31 mouse cellular contexts compared by ENCODE assay signal in genomic region chr5:105306159-105306581, GRCm38 (mm10). TPM values are rescaled to one million over a fixed set of nuclear protein-coding genes. Genes with fewer than 3 reads are reported as not detected.
DNase-seq lines count a peak whose midpoint lies in the region; ATAC-seq and TF ChIP-seq lines count a peak whose summit lies in the region.
"Had no signal": no experiment of that assay in that cellular context is flagged by ENCODE, and none has a peak within 500 bp of the region (broad histone marks: within the 10 kb centered on the region; RNA-seq: fewer than 3 reads in every experiment).

No protein-coding gene starts in this region.

- TF ChIP-seq CTCF in kidney, adult 2 months (conservative IDR thresholded peaks at IDR 0.05; ENCODE audit: insufficient read depth, insufficient read length, low read depth, low read length) = no peak
- no peak for TF ChIP-seq CTCF in gastrocnemius, adult 2 months (IDR thresholded peaks at IDR 0.05)

- H3K9ac ChIP-seq in kidney, embryonic 16.5 days (replicated peaks; ENCODE audit: low read length) = no peak overlapping the region
- H3K9ac ChIP-seq: embryonic facial prominence, embryonic 15.5 days; heart, embryonic 15.5 days; hindbrain, embryonic 13.5 days; intestine, embryonic 15.5 days; limb, embryonic 12.5 days; liver, embryonic 13.5 days; midbrain, embryonic 15.5 days; neural tube, embryonic 13.5 days had no signal

- intact Hi-C loops in gastrocnemius, adult 2 months (cut with DNase I) = no loop called here

- no peak overlapping the region for H3K4me3 ChIP-seq in kidney, adult 2 months (ENCODE audit: insufficient read depth, low read depth, low read length)
- H3K4me3 ChIP-seq in kidney, embryonic 16.5 days (ENCODE audit: low read length) = no peak overlapping the region
- no peak overlapping the region for H3K4me3 ChIP-seq in gastrocnemius, adult 2 months
- H3K4me3 ChIP-seq: embryonic facial prominence, embryonic 15.5 days; heart, adult 2 months; heart, embryonic 15.5 days; hindbrain, embryonic 13.5 days; intestine, embryonic 15.5 days; layer of hippocampus, adult 2 months; limb, embryonic 12.5 days; liver, embryonic 13.5 days; midbrain, embryonic 15.5 days; neural tube, embryonic 13.5 days had no signal

- TF ChIP-seq POLR2A in kidney, adult 2 months (IDR thresholded peaks at IDR 0.05; ENCODE audit: low read depth, low read length) = no peak

- no peaks in the 10 kb centered on the region for H3K36me3 ChIP-seq in kidney, adult 2 months (ENCODE audit: control insufficient read depth, insufficient read depth, low read length)
- no peaks in the 10 kb centered on the region for H3K36me3 ChIP-seq in kidney, embryonic 16.5 days (ENCODE audit: insufficient read depth, low read length)
- H3K36me3 ChIP-seq: embryonic facial prominence, embryonic 15.5 days; heart, embryonic 15.5 days; hindbrain, embryonic 13.5 days; intestine, embryonic 15.5 days; limb, embryonic 12.5 days; liver, embryonic 13.5 days; midbrain, embryonic 15.5 days; neural tube, embryonic 13.5 days had no signal

- no peak for ATAC-seq in kidney, embryonic 16.5 days (ENCODE audit: low FRiP score, low TSS enrichment)
- 0 out of 2 replicates have a peak, but pooled peaks have one; percentile 55 for ATAC-seq in megakaryocyte progenitor cell, adult 5-6 weeks (replicated peaks; ENCODE audit: poor library complexity)
- ATAC-seq in megakaryocyte, adult 5-6 weeks (ENCODE audit: poor library complexity, severe bottlenecking) = no peak
- ATAC-seq: forebrain, embryonic 14.5 days; intestine, embryonic 15.5 days; midbrain, embryonic 15.5 days; Patski had no signal

- 68% methylated on average over 1 of the region's 1 CpGs for WGBS in kidney, adult 2 months
- WGBS in kidney, embryonic 16.5 days = 72% methylated on average over 1 of the region's 1 CpGs

- DNase-seq in kidney, adult 2 months = peak; percentile 8
- peak; percentile 71 for DNase-seq in Muller cell, postnatal 12 days (ENCODE audit: inconsistent ontology term)
- peak; percentile 46 for DNase-seq in adrenal gland, postnatal 14 days
- no peak for DNase-seq in gastrocnemius, adult 2 months
- no peak for DNase-seq in embryo, embryonic 9.5 days (ENCODE audit: extremely low spot score)
- DNase-seq: cerebellum, adult 8-10 months; gastrocnemius, postnatal 14 days; heart, adult 2 months; heart, postnatal 36 days; kidney, adult 9 months; kidney, postnatal 25 days; liver, embryonic 13.5 days; lung, adult 2 months; lung, postnatal 36 days; retina, postnatal 1 day; right cerebral cortex, postnatal 25 days; spleen, adult 18-20 months had no signal

- H3K9me3 ChIP-seq in kidney, embryonic 16.5 days (ENCODE audit: low read length) = 0 out of 2 replicates have a peak, but pooled peaks cover 7% of the 10 kb centered on the region
- H3K9me3 ChIP-seq: embryonic facial prominence, embryonic 15.5 days; heart, embryonic 15.5 days; hindbrain, embryonic 13.5 days; intestine, embryonic 15.5 days; limb, embryonic 12.5 days; liver, embryonic 13.5 days; midbrain, embryonic 15.5 days; neural tube, embryonic 13.5 days had no signal

- no peak overlapping the region for H3K4me2 ChIP-seq in kidney, embryonic 16.5 days (replicated peaks; ENCODE audit: low read depth, low read length)
- H3K4me2 ChIP-seq: embryonic facial prominence, embryonic 15.5 days; heart, embryonic 15.5 days; hindbrain, embryonic 13.5 days; intestine, embryonic 15.5 days; limb, embryonic 12.5 days; liver, embryonic 13.5 days; midbrain, embryonic 15.5 days; neural tube, embryonic 13.5 days had no signal

- no peaks in the 10 kb centered on the region for H3K27me3 ChIP-seq in kidney, adult 2 months (replicated peaks; ENCODE audit: control insufficient read depth, insufficient read depth, low read length)
- no peaks in the 10 kb centered on the region for H3K27me3 ChIP-seq in kidney, embryonic 16.5 days (ENCODE audit: insufficient read depth, low read length)
- H3K27me3 ChIP-seq: embryonic facial prominence, embryonic 15.5 days; heart, embryonic 15.5 days; hindbrain, embryonic 13.5 days; intestine, embryonic 15.5 days; limb, embryonic 12.5 days; liver, embryonic 13.5 days; midbrain, embryonic 15.5 days; neural tube, embryonic 13.5 days; Patski had no signal

- no peak overlapping the region for H3K27ac ChIP-seq in kidney, adult 2 months (ENCODE audit: insufficient read depth, low read depth, low read length)
- H3K27ac ChIP-seq in kidney, embryonic 16.5 days (ENCODE audit: low read length) = no peak overlapping the region
- no peak overlapping the region for H3K27ac ChIP-seq in gastrocnemius, adult 2 months
- H3K27ac ChIP-seq: embryonic facial prominence, embryonic 15.5 days; heart, adult 2 months; heart, embryonic 15.5 days; hindbrain, embryonic 13.5 days; intestine, embryonic 15.5 days; layer of hippocampus, adult 2 months; limb, embryonic 12.5 days; liver, embryonic 13.5 days; midbrain, embryonic 15.5 days; neural tube, embryonic 13.5 days had no signal

- H3K4me1 ChIP-seq in kidney, adult 2 months (ENCODE audit: control insufficient read depth, insufficient read depth, low read length) = no peaks in the 10 kb centered on the region
- H3K4me1 ChIP-seq in kidney, embryonic 16.5 days (ENCODE audit: insufficient read depth, low read length) = no peaks in the 10 kb centered on the region
- H3K4me1 ChIP-seq: embryonic facial prominence, embryonic 15.5 days; hindbrain, embryonic 13.5 days; intestine, embryonic 15.5 days; limb, embryonic 12.5 days; liver, embryonic 13.5 days; midbrain, embryonic 15.5 days; neural tube, embryonic 13.5 days had no signal

RNA-seq across cellular contexts. Expression of gene Gbp6, which starts 12.7 kb away (rescaled TPM):
- polyA plus RNA-seq in kidney, adult 2 months (2012; rRNA removed) = 3.5 and 4.2 TPM in 2 replicates
- polyA plus RNA-seq in kidney, embryonic 16.5 days (2015; fragmentation: Nextera tagmentation; extraction: Ambion mirVana) = 0.63 and 0.86 TPM in 2 replicates
- 5.7 and 6.0 TPM in 2 replicates for total RNA-seq in adrenal gland, postnatal 14 days (2021)
- 0.07 and 0.15 TPM in 2 replicates for total RNA-seq in megakaryocyte progenitor cell, adult 5-6 weeks (2015)
- 0.64 and 0.75 TPM in 2 replicates for total RNA-seq in megakaryocyte progenitor cell, adult 5-6 weeks (2017)
- total RNA-seq in gastrocnemius, adult 2 months (2021) = 1 to 10 TPM; 3.8 to 4.1 TPM
- 1.0 and 1.1 TPM in 2 replicates for total RNA-seq in megakaryocyte, adult 5-6 weeks (2015)
- total RNA-seq in megakaryocyte, adult 5-6 weeks (2017) = 2.2 and 2.6 TPM in 2 replicates

RNA-seq across cellular contexts. Expression of gene Gm43302, which starts 12.7 kb away (rescaled TPM):
- polyA plus RNA-seq in kidney, adult 2 months (2012; rRNA removed) = 1.8 and 2.8 TPM in 2 replicates
- not detected in 2 replicates for polyA plus RNA-seq in kidney, embryonic 16.5 days (2015; fragmentation: Nextera tagmentation; extraction: Ambion mirVana)
- total RNA-seq in adrenal gland, postnatal 14 days (2021) = 0.22 TPM in 1 of 2 replicates, not detected in the other
- 0.32 TPM in 1 of 2 replicates, not detected in the other for total RNA-seq in megakaryocyte progenitor cell, adult 5-6 weeks (2015)
- total RNA-seq in megakaryocyte progenitor cell, adult 5-6 weeks (2017) = 0.20 TPM in 1 of 2 replicates, not detected in the other
- total RNA-seq in gastrocnemius, adult 2 months (2021) = under 1 TPM; 0.08 to 0.89 TPM
- total RNA-seq in megakaryocyte, adult 5-6 weeks (2015) = not detected in 2 replicates
- not detected in 2 replicates for total RNA-seq in megakaryocyte, adult 5-6 weeks (2017)
- total RNA-seq: gastrocnemius, postnatal 14 days; layer of hippocampus, adult 2 months; left cerebral cortex, postnatal 14 days had no signal
- polyA plus RNA-seq: heart, embryonic 15.5 days; limb, embryonic 12.5 days; liver, embryonic 13.5 days; neural tube, embryonic 13.5 days had no signal

Comparison
In these comparisons a context has a peak if more than half of its experiments do, and no peak if none do; other contexts are left out.
1. DNase-seq: peak in kidney, adult 2 months (single experiment), Muller cell, postnatal 12 days (single experiment) and adrenal gland, postnatal 14 days (single experiment); none in gastrocnemius, adult 2 months (single experiment) and embryo, embryonic 9.5 days (single experiment).